Comparison of ENCODE assay signal across 12 mouse cellular contexts in the genomic region with DNA sequence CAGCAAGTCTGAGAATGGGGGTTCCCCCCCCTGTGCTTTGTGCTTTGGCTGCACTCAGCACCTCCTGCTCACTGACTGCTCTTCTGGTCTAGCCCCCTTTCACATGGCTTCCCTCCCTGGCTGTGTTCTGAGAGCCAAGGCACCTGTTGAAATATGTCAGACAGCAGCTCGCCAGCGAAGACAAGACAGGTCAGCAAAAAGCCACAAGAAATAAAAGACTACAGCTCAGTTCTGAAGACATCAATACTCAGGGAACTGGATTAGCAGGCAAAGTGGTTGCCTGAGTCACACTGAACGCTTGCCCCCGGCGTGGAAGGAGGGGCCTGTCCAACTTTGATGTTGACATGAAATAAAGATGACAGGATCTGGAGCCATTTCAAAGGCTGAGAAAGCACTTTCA. TPM values are rescaled to one million over a fixed set of nuclear protein-coding genes. Genes with fewer than 3 reads are reported as not detected.
DNase-seq lines count a peak whose midpoint lies in the region; ATAC-seq and TF ChIP-seq lines count a peak whose summit lies in the region.
"Had no signal": no experiment of that assay in that cellular context is flagged by ENCODE, and none has a peak within 500 bp of the region (broad histone marks: within the 10 kb centered on the region; RNA-seq: fewer than 3 reads in every experiment).

No protein-coding gene starts in this region.

- TF ChIP-seq CTCF in lung, adult 2 months (IDR thresholded peaks at IDR 0.05; ENCODE audit: insufficient read depth, low read length) = no peak

- no peak overlapping the region for H3K9ac ChIP-seq in limb, embryonic 13.5 days
- no peak overlapping the region for H3K9ac ChIP-seq in hindbrain, embryonic 13.5 days
- no peak overlapping the region for H3K9ac ChIP-seq in forebrain, embryonic 13.5 days
- H3K9ac ChIP-seq: midbrain, embryonic 15.5 days had no signal

- TF ChIP-seq POLR2A in lung, adult 2 months (IDR thresholded peaks at IDR 0.05; ENCODE audit: borderline replicate concordance, extremely low read depth, low read depth, low read length) = no peak

- no peaks in the 10 kb centered on the region for H3K36me3 ChIP-seq in limb, embryonic 13.5 days
- H3K36me3 ChIP-seq in hindbrain, embryonic 13.5 days = no peaks in the 10 kb centered on the region
- H3K36me3 ChIP-seq in forebrain, embryonic 13.5 days (ENCODE audit: poor library complexity, severe bottlenecking) = no peaks in the 10 kb centered on the region
- H3K36me3 ChIP-seq: midbrain, embryonic 15.5 days had no signal

- WGBS in lung, adult 2 months = 57% methylated on average over 5 of the region's 5 CpGs
- 45% methylated on average over 5 of the region's 5 CpGs for WGBS in limb, embryonic 13.5 days
- 74% methylated on average over 5 of the region's 5 CpGs for WGBS in hindbrain, embryonic 13.5 days
- 76% methylated on average over 5 of the region's 5 CpGs for WGBS in forebrain, embryonic 13.5 days

- no peaks in the 10 kb centered on the region for H3K27me3 ChIP-seq in limb, embryonic 13.5 days
- H3K27me3 ChIP-seq in hindbrain, embryonic 13.5 days = no peaks in the 10 kb centered on the region
- no peaks in the 10 kb centered on the region for H3K27me3 ChIP-seq in forebrain, embryonic 13.5 days
- H3K27me3 ChIP-seq: midbrain, embryonic 15.5 days had no signal

- no peaks in the 10 kb centered on the region for H3K9me3 ChIP-seq in limb, embryonic 13.5 days
- 0 out of 2 replicates have a peak, but pooled peaks cover under 1% of the 10 kb centered on the region for H3K9me3 ChIP-seq in hindbrain, embryonic 13.5 days
- H3K9me3 ChIP-seq in forebrain, embryonic 13.5 days (replicated peaks) = no peaks in the 10 kb centered on the region
- H3K9me3 ChIP-seq: midbrain, embryonic 15.5 days had no signal

- peak; percentile 46; the same call in 1 of the 2 replicates for ATAC-seq in limb, embryonic 13.5 days (ENCODE audit: low FRiP score, low read depth)
- ATAC-seq in hindbrain, embryonic 13.5 days (ENCODE audit: low FRiP score) = no peak
- ATAC-seq in forebrain, embryonic 13.5 days = no peak
- ATAC-seq: midbrain, embryonic 15.5 days had no signal

- H3K4me2 ChIP-seq in limb, embryonic 13.5 days (replicated peaks) = no peak overlapping the region
- H3K4me2 ChIP-seq in hindbrain, embryonic 13.5 days = no peak overlapping the region
- H3K4me2 ChIP-seq in forebrain, embryonic 13.5 days = no peak overlapping the region
- H3K4me2 ChIP-seq: midbrain, embryonic 15.5 days had no signal

- no peak overlapping the region for H3K27ac ChIP-seq in limb, embryonic 13.5 days
- no peak overlapping the region for H3K27ac ChIP-seq in hindbrain, embryonic 13.5 days
- H3K27ac ChIP-seq in forebrain, embryonic 13.5 days = no peak overlapping the region
- H3K27ac ChIP-seq: midbrain, embryonic 15.5 days had no signal

- no peak overlapping the region for H3K4me3 ChIP-seq in lung, adult 2 months (replicated peaks; ENCODE audit: extremely low read depth, low read depth, low read length)
- no peak overlapping the region for H3K4me3 ChIP-seq in limb, embryonic 13.5 days
- H3K4me3 ChIP-seq in hindbrain, embryonic 13.5 days = no peak overlapping the region
- no peak overlapping the region for H3K4me3 ChIP-seq in forebrain, embryonic 13.5 days
- H3K4me3 ChIP-seq: midbrain, embryonic 15.5 days had no signal

- peak; percentile 23 for DNase-seq in lung, postnatal 10 days
- DNase-seq in lung, adult 2 months = no peak
- peak; percentile 76 for DNase-seq in adrenal gland, postnatal 10 days
- peak; percentile 69 for DNase-seq in thymus, postnatal 4 days
- DNase-seq in urinary bladder, postnatal 14 days (ENCODE audit: low spot score) = no peak
- DNase-seq: cerebellum, adult 11 months; heart, postnatal 14 days; right cerebral cortex, adult 18-20 months had no signal

- no peaks in the 10 kb centered on the region for H3K4me1 ChIP-seq in lung, adult 2 months (ENCODE audit: control insufficient read depth, insufficient read depth, low read length)
- peaks cover 19% of the 10 kb centered on the region for H3K4me1 ChIP-seq in limb, embryonic 13.5 days
- H3K4me1 ChIP-seq in hindbrain, embryonic 13.5 days (replicated peaks) = peaks cover 6% of the 10 kb centered on the region; the same call in 1 of the 2 replicates
- 0 out of 2 replicates have a peak, but pooled peaks cover 4% of the 10 kb centered on the region for H3K4me1 ChIP-seq in forebrain, embryonic 13.5 days

RNA-seq across cellular contexts. Expression of a gene that starts 36.0 kb away (rescaled TPM):
- polyA plus RNA-seq in lung, adult 2 months (2012; rRNA removed) = 32.1 and 42.0 TPM in 2 replicates
- 100 to 1,000 TPM; 181 to 187 TPM for total RNA-seq in adrenal gland, postnatal 10 days (2021)
- polyA plus RNA-seq in limb, embryonic 13.5 days (2015; fragmentation: Nextera tagmentation; extraction: Ambion mirVana) = 188 and 194 TPM in 2 replicates
- polyA plus RNA-seq in hindbrain, embryonic 13.5 days (2015; fragmentation: Nextera tagmentation; extraction: Ambion mirVana) = 182 and 184 TPM in 2 replicates
- polyA plus RNA-seq in forebrain, embryonic 13.5 days (2015; fragmentation: Nextera tagmentation; extraction: Ambion mirVana) = 194 and 212 TPM in 2 replicates

Comparison
In these comparisons a context has a peak if more than half of its experiments do, and no peak if none do; other contexts are left out.
1. DNase-seq: peak in lung, postnatal 10 days (single experiment), adrenal gland, postnatal 10 days (single experiment) and thymus, postnatal 4 days (single experiment); none in lung, adult 2 months (single experiment) and urinary bladder, postnatal 14 days (single experiment).